Mouse (Mus musculus) heart, adult 2 months (tissue): Measurements from ENCODE around the gene Ins2.

Source experiments
- CTCF ChIP-seq: fragments of 200-600 bp; IDR thresholded peaks from 2 replicates; pipeline ENCODE4 v1.8.1; 2022; ENCODE audit warnings: antibody characterized with exemption, mild to moderate bottlenecking, moderate library complexity
- EP300 ChIP-seq: fragments of 200-500 bp; IDR thresholded peaks from 2 replicates; pipeline ENCODE4 v1.6.1; 2011; ENCODE audit warnings: low read depth, low read length, control low read depth; ENCODE audit not compliant: insufficient read depth
- POLR2A ChIP-seq: fragments of 200-500 bp; IDR thresholded peaks from 2 replicates; pipeline ENCODE4 v1.6.1; 2011; ENCODE audit warnings: mild to moderate bottlenecking, low read depth, low read length, control low read depth; ENCODE audit not compliant: insufficient read depth

DNA sequence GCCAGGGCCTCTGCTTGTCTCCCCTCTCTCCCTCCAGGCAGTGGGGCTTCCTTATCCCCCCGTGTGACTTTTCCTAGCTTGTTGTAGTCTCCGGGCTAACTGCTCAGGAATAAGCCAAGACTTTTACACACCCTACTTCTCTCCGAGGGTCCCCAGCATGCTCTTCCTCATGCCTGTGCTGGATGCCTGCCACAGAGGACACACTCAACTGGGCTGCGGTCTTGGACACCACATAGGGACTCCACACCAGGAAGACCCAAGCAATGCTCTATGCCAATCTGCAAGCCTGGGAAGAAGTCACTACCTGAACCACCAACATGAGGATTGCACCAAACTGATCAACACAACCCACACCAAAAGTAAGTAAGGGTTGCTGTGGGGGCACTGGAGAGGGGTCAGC, 77.1 kb downstream of the Ins2 start:
- TF ChIP-seq CTCF (no peak), POLR2A (no peak), EP300 (no peak)
